Mouse (Mus musculus): ENCODE data around the gene Mllt10. TPM values are rescaled to one million over a fixed set of nuclear protein-coding genes. Genes with fewer than 3 reads are reported as not detected.

Mllt10 gene
- polyA plus RNA-seq, 2 experiments, result 14.4 to 16.4 TPM

DNA sequence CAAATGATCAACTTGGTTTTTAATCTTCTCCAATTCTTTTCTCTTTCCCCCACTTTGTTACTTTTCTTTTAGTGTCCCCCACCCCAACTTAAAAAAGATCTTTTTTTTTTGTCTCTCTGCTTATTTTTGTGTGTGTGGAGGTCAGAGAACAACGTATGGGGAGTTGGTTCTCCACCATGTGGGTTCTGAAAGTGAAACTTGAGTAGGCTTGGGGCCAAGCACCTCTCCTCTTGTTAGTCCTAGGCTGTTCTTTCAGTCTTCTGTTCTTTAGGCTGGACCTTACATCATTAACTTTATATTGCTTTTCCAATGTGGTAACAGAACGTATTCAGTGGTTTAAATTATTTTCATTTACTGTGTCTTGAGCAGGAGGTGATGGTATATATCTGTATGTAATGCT lies 40.8 kb downstream of the Mllt10 start:
- H3K4me3 ChIP-seq (ENCODE audit: insufficient read depth in 1 of 2, low read depth in 2 of 2, low read length in 2 of 2), result no peak overlapping the region
- ATAC-seq (ENCODE audit: insufficient read depth) (no peak), DNase-seq (ENCODE audit: low read depth in 3 of 3, low spot score in 3 of 3) (no peak)
- no peak overlapping the region for H3K4me2 ChIP-seq (ENCODE audit: low read depth)
- no peaks in the 10 kb centered on the region for H3K27me3 ChIP-seq (ENCODE audit: control insufficient read depth, insufficient read depth, low read length)
- H3K9ac ChIP-seq (replicated peaks), result no peak overlapping the region
- H3K27ac ChIP-seq, result no peak overlapping the region
- TF ChIP-seq EP300 (IDR thresholded peaks at IDR 0.05; ENCODE audit: low read depth) (no peak), CTCF (IDR thresholded peaks at IDR 0.05; ENCODE audit: low read depth) (no peak)
- H3K9me3 ChIP-seq (ENCODE audit: control insufficient read depth, low read length), result no peaks in the 10 kb centered on the region
- WGBS (ENCODE audit: insufficient replicate concordance), result 66% methylated on average over 2 of the region's 2 CpGs
- H3K36me3 ChIP-seq (replicated peaks; ENCODE audit: control insufficient read depth, insufficient read depth, low read depth), result peaks cover 11% of the 10 kb centered on the region
- no peaks in the 10 kb centered on the region for H3K4me1 ChIP-seq (replicated peaks; ENCODE audit: control insufficient read depth in 2 of 2, insufficient read depth in 2 of 2, low read length in 1 of 2)

DNA sequence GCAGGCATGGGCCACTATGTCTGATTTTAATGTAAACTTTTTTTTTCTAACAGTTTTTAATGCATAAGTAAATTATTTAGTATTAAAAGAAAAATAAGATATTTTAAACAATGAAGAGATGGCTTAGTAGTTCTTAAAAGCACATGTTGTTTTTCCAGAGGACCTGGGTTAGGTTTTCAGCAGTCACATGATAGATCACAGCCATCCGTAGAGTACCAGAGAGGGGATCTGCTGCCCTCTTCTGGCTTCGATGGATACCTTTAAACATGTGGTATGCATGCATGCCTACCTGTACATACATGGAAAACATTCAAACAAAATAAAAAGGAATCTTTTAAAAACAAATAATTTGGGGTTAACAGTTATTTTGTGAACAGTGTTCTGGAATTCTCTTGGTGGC lies 45.9 kb downstream of the Mllt10 start:
- no peak for DNase-seq (ENCODE audit: low read depth in 3 of 3, low spot score in 3 of 3)

GRCm38 (mm10) chr2:18107561-18107960 lies 52.5 kb downstream of the Mllt10 start:
- Histone ChIP-seq H3K36me3 (replicated peaks; ENCODE audit: control insufficient read depth, insufficient read depth, low read depth) (peaks cover 3% of the 10 kb centered on the region), H3K9ac (replicated peaks) (no peak overlapping the region), H3K4me2 (ENCODE audit: low read depth) (no peak overlapping the region), H3K9me3 (ENCODE audit: control insufficient read depth, low read length) (no peaks in the 10 kb centered on the region), H3K27ac (no peak overlapping the region), H3K4me1 (replicated peaks; ENCODE audit: control insufficient read depth in 2 of 2, insufficient read depth in 2 of 2, low read length in 1 of 2) (no peaks in the 10 kb centered on the region), H3K27me3 (ENCODE audit: control insufficient read depth, insufficient read depth, low read length) (no peaks in the 10 kb centered on the region), H3K4me3 (ENCODE audit: insufficient read depth in 1 of 2, low read depth in 2 of 2, low read length in 2 of 2) (no peak overlapping the region)
- ATAC-seq (ENCODE audit: insufficient read depth), result no peak
- TF ChIP-seq CTCF (IDR thresholded peaks at IDR 0.05; ENCODE audit: low read depth) (no peak), EP300 (IDR thresholded peaks at IDR 0.05; ENCODE audit: low read depth) (no peak)
- DNase-seq (ENCODE audit: low read depth in 3 of 3, low spot score in 3 of 3), result no peak

More for the DNA sequence above, 45.9 kb downstream of the Mllt10 start:
- Histone ChIP-seq H3K27me3 (ENCODE audit: control insufficient read depth, insufficient read depth, low read length) (no peaks in the 10 kb centered on the region), H3K9me3 (ENCODE audit: control insufficient read depth, low read length) (no peaks in the 10 kb centered on the region), H3K36me3 (replicated peaks; ENCODE audit: control insufficient read depth, insufficient read depth, low read depth) (peaks cover 8% of the 10 kb centered on the region), H3K4me2 (ENCODE audit: low read depth) (no peak overlapping the region), H3K4me3 (ENCODE audit: insufficient read depth in 1 of 2, low read depth in 2 of 2, low read length in 2 of 2) (no peak overlapping the region), H3K9ac (replicated peaks) (no peak overlapping the region), H3K27ac (no peak overlapping the region), H3K4me1 (replicated peaks; ENCODE audit: control insufficient read depth in 2 of 2, insufficient read depth in 2 of 2, low read length in 1 of 2) (no peaks in the 10 kb centered on the region)
- ATAC-seq (ENCODE audit: insufficient read depth), result no peak
- WGBS (ENCODE audit: insufficient replicate concordance), result 71% methylated on average over 2 of the region's 2 CpGs
- TF ChIP-seq CTCF (IDR thresholded peaks at IDR 0.05; ENCODE audit: low read depth), result peak; percentile 48
- TF ChIP-seq EP300 (IDR thresholded peaks at IDR 0.05; ENCODE audit: low read depth), result no peak

DNA sequence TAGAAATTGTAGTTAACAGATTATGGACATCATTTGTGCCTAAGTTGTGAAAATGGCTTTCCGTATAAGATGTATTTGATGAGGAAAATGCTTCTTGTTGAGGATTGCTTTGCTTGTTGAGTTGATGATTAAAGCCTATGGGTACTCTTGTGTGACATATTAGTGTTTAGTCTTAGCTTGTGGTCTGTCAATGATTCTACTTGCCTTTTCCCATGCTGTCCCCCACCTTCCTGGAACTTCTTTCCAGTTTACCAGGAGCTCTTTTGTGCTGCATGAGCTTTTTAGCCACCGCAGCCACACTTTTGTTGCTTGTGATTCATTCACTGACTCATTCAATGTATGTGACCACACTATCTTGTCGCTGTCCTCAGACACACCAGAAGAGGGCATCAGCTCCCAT lies 53.2 kb downstream of the Mllt10 start:
- 86% methylated on average over 3 of the region's 3 CpGs for WGBS (ENCODE audit: insufficient replicate concordance)
- no peaks in the 10 kb centered on the region for H3K4me1 ChIP-seq (replicated peaks; ENCODE audit: control insufficient read depth in 2 of 2, insufficient read depth in 2 of 2, low read length in 1 of 2)
- DNase-seq (ENCODE audit: low read depth in 3 of 3, low spot score in 3 of 3), result no peak
- H3K27me3 ChIP-seq (ENCODE audit: control insufficient read depth, insufficient read depth, low read length), result no peaks in the 10 kb centered on the region
- peaks cover 5% of the 10 kb centered on the region for H3K36me3 ChIP-seq (replicated peaks; ENCODE audit: control insufficient read depth, insufficient read depth, low read depth)
- H3K4me2 ChIP-seq (ENCODE audit: low read depth), result no peak overlapping the region
- no peak for ATAC-seq (ENCODE audit: insufficient read depth)
- TF ChIP-seq CTCF (IDR thresholded peaks at IDR 0.05; ENCODE audit: low read depth) (0 out of 2 replicates have a peak, but pooled peaks have one; percentile 2), EP300 (IDR thresholded peaks at IDR 0.05; ENCODE audit: low read depth) (no peak)
- H3K4me3 ChIP-seq (ENCODE audit: insufficient read depth in 1 of 2, low read depth in 2 of 2, low read length in 2 of 2), result no peak overlapping the region
- H3K27ac ChIP-seq, result no peak overlapping the region
- no peak overlapping the region for H3K9ac ChIP-seq (replicated peaks)
- H3K9me3 ChIP-seq (ENCODE audit: control insufficient read depth, low read length), result no peaks in the 10 kb centered on the region

- no peak for TF ChIP-seq EP300 (IDR thresholded peaks at IDR 0.05; ENCODE audit: low read depth)
- TF ChIP-seq CTCF (IDR thresholded peaks at IDR 0.05; ENCODE audit: low read depth), result no peak
- DNase-seq (ENCODE audit: low read depth in 3 of 3, low spot score in 3 of 3) (no peak), ATAC-seq (ENCODE audit: insufficient read depth) (no peak)
- H3K9ac ChIP-seq (replicated peaks), result no peak overlapping the region
- no peak overlapping the region for H3K4me2 ChIP-seq (ENCODE audit: low read depth)
- H3K27ac ChIP-seq, result no peak overlapping the region
- no peaks in the 10 kb centered on the region for H3K4me1 ChIP-seq (replicated peaks; ENCODE audit: control insufficient read depth in 2 of 2, insufficient read depth in 2 of 2, low read length in 1 of 2)
- H3K36me3 ChIP-seq (replicated peaks; ENCODE audit: control insufficient read depth, insufficient read depth, low read depth), result peaks cover 6% of the 10 kb centered on the region
- no peaks in the 10 kb centered on the region for H3K27me3 ChIP-seq (ENCODE audit: control insufficient read depth, insufficient read depth, low read length)
- H3K4me3 ChIP-seq (ENCODE audit: insufficient read depth in 1 of 2, low read depth in 2 of 2, low read length in 2 of 2), result no peak overlapping the region
- H3K9me3 ChIP-seq (ENCODE audit: control insufficient read depth, low read length), result no peaks in the 10 kb centered on the region
Observed at GRCm38 (mm10) chr2:18111411-18111810, 56.4 kb downstream of the Mllt10 start.

All from liver, embryonic 14.5 days (tissue).